Mouse (Mus musculus) cerebellum, adult 8-10 months (tissue): Measurements from ENCODE around the gene Prkar2b.

Experiments used
- DNase-seq: peaks from one replicate; pipeline ENCODE4 v3.0.0; 2022

The Prkar2b gene

DNA sequence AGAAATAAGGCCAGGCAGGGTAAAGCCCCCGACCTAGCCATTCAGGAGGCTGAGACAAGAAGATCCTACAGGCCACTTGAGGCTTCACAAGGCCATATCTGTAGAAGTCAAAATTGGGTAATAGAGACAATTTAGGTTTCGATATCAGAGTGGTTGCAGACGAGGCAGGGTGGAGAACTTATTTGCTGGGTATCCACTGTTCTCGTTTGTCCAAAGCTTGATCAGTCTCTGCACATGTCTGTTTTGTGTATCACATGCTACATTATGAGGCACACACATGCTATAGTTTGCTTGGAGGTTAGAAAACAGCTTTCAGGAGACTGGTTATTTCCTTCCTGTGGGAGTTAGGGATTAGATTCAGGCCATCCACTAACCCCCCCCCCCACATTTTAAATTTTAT, 105.3 kb downstream of the Prkar2b start:
- no peak for DNase-seq

DNA sequence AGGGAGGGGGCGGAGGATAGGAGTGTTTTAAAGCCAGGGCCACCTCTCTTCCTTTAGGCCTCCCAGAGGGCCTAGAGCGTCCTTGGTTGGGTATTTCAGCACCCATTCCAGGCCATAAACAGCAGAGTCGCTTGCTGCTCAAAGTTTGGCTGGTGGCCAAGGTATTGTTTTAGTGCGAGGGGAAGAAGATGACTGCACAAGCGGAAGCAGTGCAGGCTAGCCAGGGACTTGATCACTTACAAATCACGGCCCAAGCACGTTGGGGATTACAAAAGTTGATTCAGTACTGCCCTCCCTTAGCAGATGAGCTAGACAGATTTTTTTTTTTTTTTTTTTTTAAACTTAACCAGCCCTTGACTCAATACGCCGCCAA, 110.5 kb downstream of the Prkar2b start:
- DNase-seq = no peak

DNA sequence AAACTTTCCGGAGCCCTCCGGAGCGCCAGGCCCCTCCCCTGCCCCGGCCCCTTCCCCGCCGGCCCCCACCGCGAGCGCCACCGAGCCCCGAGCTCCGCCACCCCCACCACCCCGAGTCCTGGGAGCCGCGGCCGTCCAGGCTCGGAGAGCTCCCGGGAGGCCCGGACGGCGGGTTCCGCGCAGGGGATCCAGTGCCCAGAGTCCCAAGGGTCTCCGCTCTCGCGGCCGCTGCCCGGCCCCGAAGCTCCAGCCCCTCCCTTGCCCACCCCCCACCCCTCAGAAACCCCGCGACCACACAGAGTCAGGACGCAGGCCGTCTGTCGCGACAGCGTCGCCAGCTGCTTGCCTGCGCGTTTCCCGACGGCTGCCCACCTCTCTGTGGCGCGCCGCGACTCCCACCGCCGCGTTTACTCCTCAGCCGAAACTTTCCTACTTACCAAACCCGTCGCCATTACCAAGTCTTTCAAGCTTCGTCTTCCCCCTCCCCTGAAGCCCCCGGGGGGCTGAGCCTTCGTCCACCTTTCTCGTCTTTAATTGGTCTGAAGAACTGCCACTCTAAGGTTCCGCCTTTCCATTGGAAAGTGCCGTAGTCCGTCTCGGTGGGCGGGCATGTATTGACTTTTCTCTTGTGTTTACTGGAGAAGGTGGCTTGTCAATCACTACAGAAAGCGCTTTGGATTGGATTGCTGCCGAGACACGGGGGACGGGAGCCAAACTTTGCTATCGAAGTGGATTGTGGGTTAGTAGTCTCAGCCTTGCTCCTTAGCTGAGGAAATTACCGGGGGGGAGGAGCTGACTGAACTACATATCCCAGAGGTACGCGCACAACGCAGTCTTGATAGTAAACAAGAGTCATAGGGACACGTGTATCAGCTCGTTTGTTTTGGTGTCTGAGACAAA, 111.1 kb downstream of the Prkar2b start, which contains the start of gene Hbp1:
Hbp1 (minus strand) TSS at position 777 of the 900 bp plus-strand sequence.
- peak; percentile 100 for DNase-seq

DNA sequence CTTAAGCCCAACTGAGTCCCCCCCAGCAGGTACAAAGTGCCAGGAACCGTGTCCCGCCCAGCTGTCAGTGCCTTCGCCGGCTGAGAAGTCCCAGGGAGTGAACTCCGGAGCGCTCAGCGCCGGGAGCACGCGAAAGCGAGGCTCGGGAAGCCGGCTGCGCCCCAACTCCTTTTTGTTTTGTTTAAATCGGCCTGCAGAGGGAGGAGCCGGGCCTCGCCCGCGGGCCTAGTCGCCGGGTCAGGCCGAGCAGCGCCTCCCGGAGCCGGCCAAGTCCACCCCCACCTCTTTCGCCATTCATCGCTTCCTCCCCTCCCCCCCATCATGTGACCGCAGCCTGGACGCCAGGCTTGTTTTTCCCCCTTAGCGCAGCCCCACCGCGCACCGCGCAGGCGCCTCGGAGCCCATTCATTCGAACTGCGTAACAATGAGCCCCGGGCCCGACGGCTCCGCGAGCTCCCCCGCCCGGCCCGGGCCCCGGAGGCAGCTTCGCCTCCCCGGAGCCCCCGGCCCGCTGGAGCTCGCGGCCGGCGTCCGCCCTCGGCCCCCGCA, 111.8 kb downstream of the Prkar2b start:
- peak; percentile 81 for DNase-seq

DNA sequence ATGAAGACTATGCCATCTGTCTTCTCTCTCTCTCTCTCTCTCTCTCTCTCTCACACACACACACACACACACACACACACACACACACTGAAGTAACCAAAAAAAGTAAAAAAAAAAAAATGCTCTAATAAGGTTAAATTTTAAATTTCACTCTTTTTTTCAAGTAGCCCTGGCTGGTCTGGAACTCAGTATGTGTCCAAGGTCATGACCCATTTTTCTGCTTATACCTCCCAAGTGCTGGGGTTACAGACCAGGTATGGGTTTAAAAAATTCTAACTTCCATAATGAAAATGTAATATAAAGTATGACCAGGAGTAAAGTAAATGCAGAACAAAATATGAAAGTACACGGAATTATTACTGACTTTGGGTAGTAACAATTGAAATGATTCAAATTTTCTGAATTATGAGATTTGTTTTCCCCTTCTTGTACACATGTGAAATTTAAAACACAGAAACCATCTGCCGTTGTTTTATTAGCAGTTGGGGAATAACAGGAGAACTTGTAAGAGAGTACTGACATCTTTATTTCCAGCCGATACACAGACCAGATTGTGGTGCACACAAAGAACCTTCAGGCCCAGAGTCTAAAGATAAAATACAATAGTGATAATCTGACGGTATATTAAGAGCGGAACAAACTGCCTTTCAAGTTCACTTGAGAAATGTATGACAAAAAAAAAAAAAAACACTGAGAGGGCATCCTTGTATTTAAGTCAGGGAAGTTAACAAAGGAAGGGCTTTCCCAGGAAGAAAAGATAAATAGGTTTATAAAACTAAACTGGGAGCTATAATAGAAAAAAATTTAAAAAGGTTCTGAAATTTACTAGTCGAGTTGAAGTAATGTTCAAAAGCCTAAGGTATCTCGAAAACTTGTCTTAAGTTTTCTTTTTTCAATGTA, 112.7 kb downstream of the Prkar2b start:
- DNase-seq = no peak

DNA sequence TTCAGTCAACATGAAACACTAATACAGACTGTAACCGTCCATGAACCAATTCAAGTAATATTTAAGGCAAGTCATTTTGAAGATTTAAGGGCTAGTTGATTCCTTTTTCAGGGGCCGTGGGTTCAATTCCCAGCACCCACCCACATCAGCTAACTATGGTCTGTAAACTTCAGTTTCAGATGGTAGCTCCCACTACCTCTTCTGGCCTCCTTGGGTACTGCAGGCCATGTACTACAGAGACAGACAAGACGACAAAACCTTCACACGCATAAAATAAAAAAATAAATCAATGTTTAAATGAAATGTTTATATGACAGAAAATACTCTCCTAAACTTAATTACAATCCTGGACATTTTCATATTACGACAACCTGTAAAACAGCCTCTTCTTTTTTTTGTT, 113.6 kb downstream of the Prkar2b start:
- no peak for DNase-seq

DNA sequence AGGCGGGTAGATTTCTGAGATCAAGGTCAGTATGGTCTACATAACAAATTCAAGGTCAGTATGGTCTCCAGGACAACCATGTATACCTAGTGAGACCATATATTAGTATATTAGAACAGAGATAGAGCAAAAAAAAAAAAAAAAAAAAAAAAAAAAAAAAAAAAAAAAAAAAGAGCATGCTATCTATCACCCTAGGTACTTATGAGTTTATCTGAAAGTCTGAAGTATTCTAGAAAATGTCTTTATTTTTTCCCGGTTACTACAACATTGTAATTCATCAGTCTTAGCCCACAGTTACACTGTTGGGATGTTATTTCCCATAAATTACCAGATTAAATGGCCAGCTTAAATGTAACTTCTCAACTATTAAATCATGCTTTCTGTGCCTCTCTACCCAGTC, 116.7 kb downstream of the Prkar2b start:
- DNase-seq = no peak

DNA sequence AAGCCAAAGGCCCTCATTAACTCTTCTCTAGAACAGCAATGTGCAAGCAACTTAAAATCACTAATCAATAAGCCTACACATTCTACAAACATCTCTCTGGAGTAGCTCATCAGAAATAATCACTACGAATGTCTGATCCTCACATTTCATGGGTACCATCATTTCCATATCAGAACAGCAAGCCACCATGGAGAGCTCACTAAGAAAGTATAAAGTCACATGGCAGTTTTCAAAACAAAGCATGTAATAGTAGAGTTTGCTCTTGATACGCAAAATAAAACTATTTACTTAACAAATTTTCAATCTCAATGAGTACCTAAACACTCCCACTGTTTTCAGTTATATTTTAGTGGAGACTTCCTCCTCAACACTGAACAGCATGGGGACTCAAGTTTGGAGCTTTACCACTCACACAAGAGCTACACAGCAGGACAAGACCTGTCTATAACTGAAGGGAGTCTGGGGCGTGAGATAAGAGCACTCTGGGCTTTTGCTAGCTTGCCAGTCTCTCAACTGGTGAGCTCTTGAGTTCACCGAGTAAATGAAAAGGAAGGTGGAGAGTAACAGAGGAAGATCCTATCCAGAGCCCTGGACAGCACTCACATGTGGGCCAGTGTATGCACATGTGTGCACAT, 118.0 kb downstream of the Prkar2b start:
- no peak for DNase-seq

DNA sequence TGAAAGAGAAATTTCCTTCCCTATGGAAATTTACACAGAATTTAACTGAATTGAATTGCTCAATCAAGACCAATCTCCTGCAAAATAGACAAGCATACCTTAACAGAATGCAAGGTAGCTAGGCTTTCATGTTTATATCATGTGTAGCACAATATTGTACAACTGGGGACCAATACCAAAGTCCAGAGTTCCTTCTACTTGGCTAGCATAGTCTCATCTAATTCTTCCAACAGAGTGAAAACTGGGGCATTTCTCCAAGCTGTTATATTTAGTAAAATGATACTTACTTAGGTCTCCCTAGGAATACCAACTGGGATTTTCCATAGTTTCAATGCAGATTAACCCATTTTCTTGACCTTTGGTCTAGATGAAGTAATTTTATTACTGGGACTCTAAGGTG, 122.1 kb downstream of the Prkar2b start:
- no peak for DNase-seq

DNA sequence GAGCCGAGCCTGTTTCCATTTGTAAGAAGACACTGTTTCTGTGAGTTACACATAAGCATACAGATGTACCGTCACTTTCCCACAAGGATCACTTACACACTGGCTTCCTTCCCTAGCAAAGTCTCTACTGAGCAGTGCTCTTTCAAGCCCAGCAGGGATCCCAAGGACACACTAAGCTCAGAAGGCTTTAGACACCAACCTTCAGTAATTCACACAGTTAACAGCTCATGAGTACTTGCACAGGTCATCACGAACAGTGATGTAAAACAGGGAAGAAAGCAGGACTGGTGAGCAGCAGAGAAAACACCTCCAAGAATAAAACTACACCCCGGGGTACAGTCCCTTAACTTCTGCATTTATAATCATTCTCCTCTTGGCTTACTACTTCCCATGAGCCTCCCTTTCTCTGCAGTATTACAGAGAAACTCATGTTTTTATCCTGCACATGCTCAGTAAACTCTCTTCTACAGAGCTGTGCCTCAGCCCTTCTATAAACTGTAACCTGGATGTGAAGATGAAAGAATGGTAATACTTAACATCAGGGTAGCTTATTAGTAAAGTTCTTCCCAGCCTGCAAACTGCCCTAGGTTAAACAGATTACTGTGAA, 122.6 kb downstream of the Prkar2b start:
- no peak for DNase-seq

DNA sequence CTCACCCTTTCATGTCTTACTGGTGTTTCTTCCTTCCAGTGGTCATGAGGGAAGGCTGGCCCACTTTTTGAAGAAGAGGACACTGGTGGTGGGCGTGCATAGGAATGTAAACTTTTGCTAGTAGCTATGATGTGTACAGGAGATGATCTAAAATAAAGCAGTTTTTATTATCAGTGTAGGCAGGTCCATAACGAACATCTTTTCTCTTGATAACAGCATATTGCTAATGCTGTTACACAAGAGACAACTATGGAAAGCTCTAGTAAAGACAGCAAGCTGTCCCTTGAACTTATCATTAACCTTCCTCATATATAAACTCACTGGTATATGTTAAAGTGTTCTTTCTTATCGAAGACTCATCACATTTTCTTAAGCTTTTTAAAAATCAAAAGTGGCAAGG, 123.5 kb downstream of the Prkar2b start:
- no peak for DNase-seq

DNA sequence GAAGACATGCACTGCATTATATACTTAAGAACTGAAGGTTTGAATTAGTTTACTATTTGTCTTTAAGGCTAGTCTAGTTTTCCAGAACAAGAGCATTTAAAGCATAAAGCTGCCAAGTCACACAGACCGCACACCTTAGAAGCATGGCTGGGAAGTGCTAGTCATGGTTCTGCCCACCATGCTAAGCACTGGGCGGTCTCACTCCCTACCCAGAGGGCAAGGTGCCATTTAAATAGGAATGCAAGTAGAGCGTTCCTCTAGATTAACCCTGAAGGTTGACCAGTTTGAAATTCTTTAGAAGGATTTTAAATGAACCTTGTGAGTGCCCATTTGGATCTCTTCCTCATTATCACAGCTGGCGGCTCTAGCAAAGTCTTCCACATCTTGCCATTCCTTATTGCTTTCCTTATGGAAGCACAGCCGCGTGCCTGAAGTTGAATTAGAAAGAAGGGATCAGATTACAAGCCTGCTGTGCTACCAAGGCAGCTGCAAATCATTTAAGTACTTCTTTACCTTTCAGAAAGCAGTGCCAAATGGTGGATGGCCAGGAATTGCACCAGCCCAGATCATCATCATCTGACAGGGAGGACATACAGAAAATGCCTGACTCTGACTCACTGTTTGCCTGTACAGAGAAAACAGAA, 124.3 kb downstream of the Prkar2b start:
- DNase-seq = no peak

DNA sequence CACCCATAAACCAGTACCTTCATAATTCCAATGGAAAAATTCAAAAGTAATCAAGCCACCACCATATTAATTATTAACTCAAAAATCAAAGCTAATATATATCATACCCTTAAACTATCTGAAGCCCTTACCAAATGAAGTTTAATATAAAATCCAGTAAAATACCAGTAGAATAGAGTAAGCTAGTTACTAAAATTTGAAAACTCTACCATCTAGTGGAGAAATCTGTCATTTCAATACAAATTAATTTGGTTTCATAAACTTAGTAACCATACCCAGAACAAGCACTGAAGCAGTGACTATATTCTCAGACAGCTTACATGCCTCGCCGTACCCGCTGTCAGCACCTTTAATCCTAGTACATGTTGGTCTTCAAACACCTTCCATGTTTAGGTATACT, 129.3 kb downstream of the Prkar2b start:
- no peak for DNase-seq

DNA sequence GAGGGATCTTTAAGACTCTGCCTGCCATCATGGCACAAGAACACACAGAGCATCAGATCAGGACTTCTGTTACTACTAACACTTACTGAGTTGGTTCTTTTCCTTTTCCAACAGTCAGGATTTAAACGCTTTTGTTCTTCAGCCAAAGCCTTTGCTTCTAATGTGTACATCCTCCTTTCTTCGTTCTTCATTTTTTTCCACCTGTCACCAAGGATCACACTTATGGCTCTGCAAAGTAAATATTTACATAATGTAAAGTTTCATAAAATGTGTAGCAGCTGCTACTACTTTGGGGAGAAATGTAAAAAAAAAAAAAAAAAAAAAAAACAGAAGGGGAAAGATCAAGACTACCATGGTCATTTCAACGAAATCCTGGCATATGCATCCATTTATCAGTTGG, 132.6 kb downstream of the Prkar2b start:
- no peak for DNase-seq

DNA sequence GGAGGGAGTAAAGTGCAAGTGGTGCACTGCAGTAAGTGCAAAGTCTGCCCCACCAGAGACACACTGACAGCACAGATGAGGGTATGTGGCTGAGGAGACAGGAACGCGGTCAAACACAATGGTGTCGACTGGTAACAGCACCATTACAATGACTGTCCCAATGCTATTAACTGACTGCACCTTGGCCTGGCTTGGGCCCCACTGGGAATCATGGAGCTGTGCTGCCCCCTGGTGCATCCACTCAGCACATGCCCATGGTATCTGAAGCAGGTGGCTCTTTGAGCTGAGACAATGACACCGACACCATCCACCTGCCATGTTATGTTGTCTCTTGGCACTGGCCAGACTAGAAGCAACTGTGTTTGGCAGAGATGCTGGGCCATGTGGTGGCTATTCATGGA, 134.4 kb downstream of the Prkar2b start:
- peak; percentile 96 for DNase-seq

DNA sequence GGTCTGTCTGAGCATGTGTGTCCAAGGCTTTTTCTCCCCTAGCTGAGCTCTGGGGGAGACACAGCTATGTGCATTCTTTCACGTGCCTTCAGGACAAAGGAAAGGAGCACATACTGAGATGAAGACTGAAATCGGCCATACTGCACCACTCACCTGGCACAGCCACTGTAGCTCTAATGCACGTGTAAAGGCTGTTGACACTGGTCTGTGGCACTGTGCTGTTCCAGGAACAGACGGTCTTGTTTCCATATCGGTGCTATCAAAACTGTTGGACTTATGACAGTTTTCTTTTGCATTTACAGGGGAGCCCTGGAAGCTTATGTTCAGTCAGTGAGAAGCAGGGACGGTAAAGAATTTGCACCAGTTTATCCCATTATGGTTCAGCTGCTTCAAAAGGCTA, 135.8 kb downstream of the Prkar2b start:
- DNase-seq = no peak

DNA sequence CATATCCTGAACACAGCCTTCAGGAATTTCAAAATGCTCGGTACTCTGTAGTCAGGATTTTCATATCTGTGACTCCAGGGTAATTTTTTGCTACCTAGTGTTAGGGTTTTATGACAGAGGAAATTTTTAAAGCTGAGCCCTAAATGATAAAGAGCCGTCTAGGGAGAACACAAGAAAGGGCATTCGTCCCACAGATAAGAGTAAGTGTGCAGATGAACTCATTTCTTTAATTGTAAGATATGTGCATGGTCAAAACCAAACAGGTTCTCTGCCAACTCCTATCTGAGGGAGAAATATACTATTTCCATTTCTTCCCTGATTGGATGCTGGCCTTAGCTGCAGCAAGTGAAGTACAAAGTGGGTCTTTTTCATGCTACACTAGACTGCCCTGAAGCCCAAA, 137.0 kb downstream of the Prkar2b start:
- DNase-seq = no peak

DNA sequence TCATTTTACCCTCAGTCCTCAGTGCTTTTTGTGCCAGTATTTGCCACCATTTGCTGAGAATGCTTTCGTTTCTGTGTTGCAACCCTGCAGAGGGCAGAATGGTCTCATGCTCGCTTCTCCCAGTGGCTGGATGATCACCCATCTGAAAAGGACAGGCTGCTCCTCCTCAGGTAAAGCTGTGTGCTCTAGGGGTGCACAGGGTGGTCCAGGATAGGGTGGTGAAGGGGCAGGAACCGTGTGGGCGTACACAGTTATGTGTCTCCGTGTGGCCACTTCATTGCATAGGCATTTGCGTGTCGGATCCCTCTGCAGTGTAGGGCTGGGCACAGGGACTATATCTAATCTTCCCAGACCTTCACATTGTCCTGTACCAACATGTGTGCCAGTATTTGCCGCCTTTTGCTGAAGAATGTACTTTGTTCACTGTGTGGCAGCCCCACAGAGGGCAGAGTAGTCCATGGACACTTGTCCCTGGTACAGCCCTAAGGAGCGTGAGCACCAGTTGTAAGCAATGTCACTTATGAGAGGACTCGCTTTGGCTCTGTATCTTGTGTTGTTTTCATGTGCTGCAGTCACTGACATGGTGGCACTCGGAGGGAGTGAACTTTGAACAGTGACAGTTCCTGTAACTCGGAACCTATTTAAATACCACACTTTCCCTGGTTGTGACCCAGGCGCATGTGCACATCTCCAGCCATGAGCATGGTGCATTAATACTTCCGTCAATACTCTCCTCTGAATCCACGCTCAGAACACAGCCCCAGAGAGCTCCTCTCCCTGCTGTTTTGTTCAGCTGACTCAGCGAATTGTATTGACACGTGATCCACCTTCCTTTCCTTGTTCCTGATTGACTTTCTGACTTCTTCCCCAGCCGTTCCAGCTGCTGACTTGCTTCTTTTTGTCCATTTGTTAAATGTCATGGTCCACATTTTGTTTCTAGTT, 140.4 kb downstream of the Prkar2b start:
- no peak for DNase-seq

DNA sequence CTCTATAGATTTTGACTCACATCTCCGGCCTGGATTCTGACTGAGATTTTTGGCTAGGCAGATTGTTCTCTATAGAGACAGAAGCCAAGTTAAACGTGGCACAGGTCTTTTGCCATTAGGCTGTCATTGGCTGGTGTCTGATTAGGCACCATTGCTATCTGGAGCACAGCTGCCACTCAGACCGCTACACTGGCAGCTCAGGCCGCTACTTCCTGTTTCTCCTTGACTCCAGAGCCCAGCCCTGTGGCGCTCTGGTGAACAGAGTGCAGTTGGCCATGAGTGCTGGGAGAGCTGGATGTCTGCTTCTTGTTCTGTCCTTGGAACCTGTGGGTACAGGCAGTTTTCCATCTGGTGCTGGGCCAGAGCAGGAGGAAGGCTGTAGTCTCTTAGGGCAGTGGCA, 143.9 kb downstream of the Prkar2b start:
- DNase-seq = peak; percentile 80

DNA sequence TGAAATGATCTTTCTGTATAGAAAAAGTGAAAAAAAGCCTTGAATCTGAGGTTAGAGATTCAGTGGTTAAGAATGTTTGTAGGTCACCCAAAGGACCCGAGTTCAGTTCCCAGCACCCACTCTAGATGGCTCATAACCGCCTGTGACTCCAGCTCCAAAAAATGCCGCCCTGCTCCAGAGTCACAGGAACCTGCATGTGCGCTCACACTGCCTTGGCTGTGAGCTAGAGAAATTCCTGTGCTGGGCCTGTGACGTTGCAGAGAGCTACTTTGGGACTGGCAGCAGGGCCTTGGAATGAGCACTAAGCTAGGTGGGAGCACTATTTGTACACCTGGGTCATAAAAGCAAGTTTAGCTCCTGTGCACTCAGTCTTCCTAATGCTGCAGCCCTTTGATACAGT, 144.4 kb downstream of the Prkar2b start:
- DNase-seq = no peak

DNA sequence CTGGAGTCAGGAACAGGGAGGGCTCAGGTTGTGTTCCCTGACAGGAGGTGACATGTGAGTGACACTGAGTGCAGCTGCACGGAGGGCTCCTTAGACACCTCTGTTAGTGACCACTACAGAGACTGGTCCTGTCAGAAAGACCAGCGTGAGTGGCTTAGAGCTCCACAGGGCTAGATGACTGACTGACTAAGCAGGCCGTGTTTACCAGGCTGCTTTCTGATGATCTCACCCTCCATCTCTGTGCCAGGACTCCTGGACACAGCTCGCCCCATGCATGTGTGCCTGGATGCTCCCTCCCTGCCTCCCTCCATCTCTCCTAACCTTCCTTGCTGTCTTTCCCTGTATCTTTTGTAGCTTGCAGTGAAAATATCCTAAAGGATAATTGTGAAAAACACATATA, 147.5 kb downstream of the Prkar2b start:
- peak; percentile 84 for DNase-seq
